Mouse (Mus musculus): ENCODE data around the gene Abhd5. TPM values are rescaled to one million over a fixed set of nuclear protein-coding genes. Genes with fewer than 3 reads are reported as not detected.

Abhd5 gene
- polyA plus RNA-seq, 1 experiment from 2014 or later = 21.2 TPM

DNA sequence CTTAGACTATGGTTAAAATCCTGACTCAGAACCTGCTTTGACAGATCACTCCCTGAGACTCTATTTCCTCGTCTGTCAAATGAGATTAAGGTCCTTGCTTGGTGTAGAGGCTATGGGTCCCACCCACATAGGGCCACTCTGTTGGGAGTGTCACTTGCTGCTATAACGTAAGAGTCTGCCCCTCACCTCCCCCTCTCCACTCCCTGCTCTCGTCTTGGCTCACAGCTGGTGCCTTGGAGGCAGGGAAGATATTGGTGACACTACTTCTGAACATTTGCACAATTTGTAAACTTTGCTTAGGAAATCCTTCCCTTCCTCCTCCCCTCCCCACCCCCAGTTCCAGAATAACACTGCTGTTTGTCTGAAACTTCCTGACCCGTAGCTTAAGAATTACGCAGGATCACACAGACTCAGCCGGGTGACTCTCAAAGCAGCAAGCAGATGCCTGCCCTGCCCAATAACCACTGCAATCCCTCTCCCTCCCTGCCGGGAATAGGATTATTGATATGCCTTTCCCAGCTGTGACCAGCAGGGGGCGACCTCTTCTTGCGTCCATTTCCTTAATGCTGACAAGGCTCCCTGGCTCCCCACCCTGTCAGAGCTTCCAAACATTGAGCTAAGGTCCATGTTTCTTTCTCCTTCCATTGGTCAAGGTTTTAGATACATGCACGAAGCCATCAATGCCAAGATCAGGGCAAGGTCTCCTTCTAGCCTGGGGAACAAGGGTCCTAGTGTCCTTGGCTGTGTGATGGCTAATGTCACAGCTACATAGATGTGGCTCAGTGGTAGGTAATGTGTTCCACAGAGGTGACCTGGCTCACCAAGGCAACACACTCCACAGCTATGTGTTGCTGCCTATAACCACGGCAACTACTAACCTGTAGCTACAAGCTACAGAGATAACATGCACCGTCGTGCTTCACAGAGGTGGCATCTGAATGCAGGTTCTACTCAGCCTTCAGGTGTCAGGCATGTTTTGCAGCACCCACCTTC, 69.7 kb downstream of the Abhd5 start:
- Histone ChIP-seq H3K9me3 (no peaks in the 10 kb centered on the region), H3K27me3 (peaks cover 20% of the 10 kb centered on the region), H3K36me3 (no peaks in the 10 kb centered on the region), H3K9ac (no peak overlapping the region), H3K4me1 (replicated peaks) (peaks cover 4% of the 10 kb centered on the region; the same call in 1 of the 2 replicates), H3K27ac (no peak overlapping the region), H3K4me2 (no peak overlapping the region), H3K4me3 (no peak overlapping the region)
- peak; percentile 66 for ATAC-seq (ENCODE audit: low FRiP score)
- 27% methylated on average over 13 of the region's 13 CpGs for whole genome bisulfite sequencing

DNA sequence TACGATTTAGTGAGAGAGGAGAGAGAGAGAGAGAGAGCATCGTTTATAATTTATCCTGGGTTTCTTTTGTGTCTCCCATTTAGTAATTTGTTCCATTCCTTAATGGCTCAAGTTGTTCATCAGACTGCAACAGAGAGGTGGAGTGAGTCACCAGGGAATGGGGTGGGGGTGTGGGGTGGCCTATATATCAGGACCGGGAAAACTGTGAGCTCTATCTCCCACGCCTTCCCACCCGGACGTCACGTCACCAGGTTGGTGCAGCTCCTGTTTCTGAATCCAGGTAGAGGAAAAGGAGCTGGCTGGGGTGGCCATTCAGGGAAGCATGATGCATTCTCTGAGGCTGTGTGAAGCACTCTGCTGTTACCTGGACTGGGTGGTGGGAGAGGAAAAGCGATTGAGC, 70.5 kb downstream of the Abhd5 start:
- Histone ChIP-seq H3K9ac (no peak overlapping the region), H3K27me3 (peaks cover 20% of the 10 kb centered on the region), H3K4me1 (replicated peaks) (0 out of 2 replicates have a peak, but pooled peaks cover 2% of the 10 kb centered on the region), H3K4me3 (no peak overlapping the region), H3K27ac (no peak overlapping the region), H3K9me3 (no peaks in the 10 kb centered on the region), H3K36me3 (no peaks in the 10 kb centered on the region), H3K4me2 (no peak overlapping the region)
- 85% methylated on average over 8 of the region's 8 CpGs for WGBS
- no peak for ATAC-seq (ENCODE audit: low FRiP score)

DNA sequence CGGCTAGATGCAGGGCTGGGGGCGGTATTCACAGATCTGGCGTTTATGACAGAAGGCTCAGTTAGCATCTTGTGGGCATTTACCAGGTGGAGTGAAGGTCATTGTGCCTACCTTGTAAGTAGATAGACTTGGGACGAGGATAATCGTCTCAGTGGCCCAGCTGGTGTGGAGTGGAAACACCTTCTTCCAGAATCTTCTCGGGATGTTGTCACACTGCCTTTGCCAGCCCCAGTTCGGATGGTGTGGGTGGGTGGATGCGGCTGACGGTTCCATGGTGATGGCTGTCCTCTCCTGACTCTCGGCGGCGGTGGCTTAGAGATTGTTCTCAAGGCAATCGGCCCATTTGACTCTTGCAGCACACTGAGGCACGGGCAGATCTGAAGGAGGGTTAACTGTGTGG, 71.3 kb downstream of the Abhd5 start:
- H3K4me1 ChIP-seq (replicated peaks) = no peaks in the 10 kb centered on the region
- H3K27ac ChIP-seq = no peak overlapping the region
- H3K27me3 ChIP-seq = peaks cover 20% of the 10 kb centered on the region
- H3K36me3 ChIP-seq = no peaks in the 10 kb centered on the region
- no peak overlapping the region for H3K9ac ChIP-seq
- H3K4me2 ChIP-seq = no peak overlapping the region
- no peak overlapping the region for H3K4me3 ChIP-seq
- ATAC-seq (ENCODE audit: low FRiP score) = no peak
- H3K9me3 ChIP-seq = no peaks in the 10 kb centered on the region
- 91% methylated on average over 14 of the region's 14 CpGs for WGBS

DNA sequence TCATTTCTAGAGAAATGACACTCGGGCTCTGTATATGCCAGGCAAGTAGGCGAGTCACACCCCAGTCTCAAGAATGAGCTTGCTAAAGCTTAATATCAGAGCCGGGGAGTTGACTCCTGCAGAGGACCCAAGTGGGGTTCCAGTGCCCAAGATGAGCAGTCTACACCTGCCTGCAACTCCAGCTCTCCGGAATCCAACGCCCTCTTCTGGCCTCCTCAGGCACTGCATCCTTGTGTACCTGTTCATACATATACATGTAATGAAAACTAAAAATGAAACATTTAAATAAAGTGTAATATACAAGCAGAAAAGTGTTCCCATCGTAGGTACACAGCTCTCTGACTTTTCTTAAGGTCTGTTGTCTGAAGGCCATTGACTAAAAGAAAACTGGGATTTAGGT, 71.7 kb downstream of the Abhd5 start:
- Histone ChIP-seq H3K27me3 (peaks cover 20% of the 10 kb centered on the region), H3K4me1 (replicated peaks) (no peaks in the 10 kb centered on the region), H3K9ac (no peak overlapping the region), H3K36me3 (no peaks in the 10 kb centered on the region), H3K4me3 (no peak overlapping the region), H3K27ac (no peak overlapping the region), H3K9me3 (no peaks in the 10 kb centered on the region), H3K4me2 (no peak overlapping the region)
- WGBS = 69% methylated on average over 6 of the region's 6 CpGs
- ATAC-seq (ENCODE audit: low FRiP score) = no peak

DNA sequence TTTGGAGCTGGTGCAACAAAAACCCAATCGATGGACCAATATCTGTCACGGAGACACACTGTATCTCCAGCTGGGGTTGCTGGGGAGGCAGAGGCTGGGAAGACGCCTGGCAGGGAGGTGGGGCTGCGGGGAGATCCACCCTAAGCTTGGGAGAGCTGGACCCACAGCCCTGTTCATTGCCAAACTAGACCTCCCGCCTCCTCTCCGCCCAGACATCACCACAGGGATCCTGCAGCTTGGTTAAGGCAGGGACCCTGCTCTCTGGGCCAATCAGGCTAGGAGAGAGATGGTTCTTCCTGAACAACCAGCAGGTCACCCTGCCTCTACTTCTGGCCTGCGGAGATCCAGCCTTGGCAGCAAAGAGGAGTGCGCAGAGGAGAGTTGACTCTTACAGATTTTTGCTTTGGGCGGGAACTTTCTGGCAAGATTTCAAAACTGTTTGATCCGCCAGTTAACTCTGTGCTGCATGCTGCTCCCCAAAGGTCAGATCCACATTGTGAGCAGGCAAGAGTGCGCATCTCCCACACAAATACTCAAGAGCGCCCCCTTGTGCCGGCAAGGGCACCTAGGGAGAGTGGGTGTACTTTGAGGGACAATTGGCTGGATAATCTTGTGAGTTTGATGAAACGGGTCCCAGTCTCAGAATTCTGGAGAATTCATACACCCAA, 73.7 kb downstream of the Abhd5 start:
- Histone ChIP-seq H3K27ac (no peak overlapping the region), H3K4me3 (no peak overlapping the region), H3K9me3 (no peaks in the 10 kb centered on the region), H3K27me3 (peaks cover 18% of the 10 kb centered on the region), H3K9ac (no peak overlapping the region), H3K4me2 (no peak overlapping the region), H3K4me1 (replicated peaks) (no peaks in the 10 kb centered on the region), H3K36me3 (no peaks in the 10 kb centered on the region)
- ATAC-seq (ENCODE audit: low FRiP score) = no peak
- WGBS = 47% methylated on average over 14 of the region's 14 CpGs

DNA sequence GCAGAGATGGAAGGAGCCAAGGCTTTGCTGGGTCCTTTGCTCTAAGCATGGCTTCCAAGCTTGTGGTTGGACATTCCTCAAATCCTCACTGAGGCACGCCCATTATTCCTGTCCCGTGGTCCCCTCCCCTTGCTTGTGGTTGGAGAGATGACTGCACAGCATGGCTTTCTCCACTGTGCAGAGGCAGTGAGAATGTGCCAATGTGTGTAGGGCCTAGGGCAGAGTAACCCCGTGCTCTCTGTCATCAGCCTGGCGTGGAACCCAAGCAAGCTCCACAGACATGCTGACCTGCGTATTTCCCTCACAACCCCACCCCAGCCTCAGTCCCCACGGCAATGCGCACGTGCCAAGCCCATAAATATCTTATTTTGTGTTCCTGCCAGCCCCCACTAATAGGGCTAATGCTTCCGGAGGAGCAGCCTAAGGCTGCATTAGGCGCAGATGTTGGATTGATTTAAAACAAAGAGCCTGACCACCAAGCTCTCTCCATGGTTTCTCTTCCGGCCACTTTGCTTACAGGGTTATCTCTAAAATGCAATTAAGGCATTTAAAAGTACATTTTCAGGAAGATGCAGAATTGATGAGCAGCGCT, 77.7 kb downstream of the Abhd5 start:
- no peak overlapping the region for H3K4me2 ChIP-seq
- peaks cover 5% of the 10 kb centered on the region; the same call in 1 of the 2 replicates for H3K27me3 ChIP-seq
- H3K9me3 ChIP-seq = no peaks in the 10 kb centered on the region
- no peaks in the 10 kb centered on the region for H3K36me3 ChIP-seq
- H3K27ac ChIP-seq = no peak overlapping the region
- H3K4me3 ChIP-seq = no peak overlapping the region
- H3K4me1 ChIP-seq (replicated peaks) = no peaks in the 10 kb centered on the region
- no peak overlapping the region for H3K9ac ChIP-seq
- no peak for ATAC-seq (ENCODE audit: low FRiP score)
- WGBS = 85% methylated on average over 12 of the region's 12 CpGs

DNA sequence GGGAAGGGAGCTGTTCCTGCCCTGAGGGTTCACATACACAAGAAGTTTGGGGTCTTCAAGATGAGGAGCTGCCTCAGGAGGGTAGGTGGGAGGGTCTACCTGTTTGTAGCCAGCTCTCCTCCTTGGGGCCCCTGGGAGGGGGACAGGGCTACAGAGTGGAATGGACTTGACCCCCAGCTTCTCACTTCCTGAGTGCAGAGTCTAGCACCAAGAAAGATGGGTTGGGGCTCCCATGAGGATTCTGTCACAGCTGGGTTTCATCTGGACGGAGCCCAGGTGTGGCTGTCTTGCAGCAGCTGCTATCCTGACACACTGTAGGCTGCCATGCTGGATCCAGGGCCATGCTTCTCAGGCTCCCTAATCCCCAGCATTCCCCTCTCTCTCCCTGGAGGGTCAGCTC, 78.3 kb downstream of the Abhd5 start:
- Histone ChIP-seq H3K4me3 (no peak overlapping the region), H3K27me3 (0 out of 2 replicates have a peak, but pooled peaks cover 3% of the 10 kb centered on the region), H3K36me3 (no peaks in the 10 kb centered on the region), H3K4me2 (no peak overlapping the region), H3K9ac (no peak overlapping the region), H3K27ac (no peak overlapping the region), H3K9me3 (no peaks in the 10 kb centered on the region), H3K4me1 (replicated peaks) (no peaks in the 10 kb centered on the region)
- 78% methylated on average over 1 of the region's 1 CpGs for WGBS
- ATAC-seq (ENCODE audit: low FRiP score) = no peak

Other genes with a start within 250 kb of the Abhd5 start
- gene Snrk, start 234.3 kb upstream of the Abhd5 start, polyA plus RNA-seq (2015; fragmentation: Nextera tagmentation; extraction: Ambion mirVana) = 56.2 and 61.3 TPM in 2 replicates
- gene Ano10, start 57.2 kb upstream of the Abhd5 start, polyA plus RNA-seq (2015; fragmentation: Nextera tagmentation; extraction: Ambion mirVana) = 48.7 and 49.7 TPM in 2 replicates